In genomic region chr19:10182670-10183298, GRCm38 (mm10) we compare ENCODE assay signal across 7 mouse cellular contexts. TPM values are rescaled to one million over a fixed set of nuclear protein-coding genes. Genes with fewer than 3 reads are reported as not detected.
DNase-seq lines count a peak whose midpoint lies in the region; ATAC-seq and TF ChIP-seq lines count a peak whose summit lies in the region.

TSS of gene Fads1 (plus strand) at chr19:10182888.

- WGBS in embryonic facial prominence, embryonic 11.5 days, result 0% methylated on average over 69 of the region's 70 CpGs
- WGBS in limb, embryonic 11.5 days, result under 1% methylated on average over 69 of the region's 70 CpGs
- under 1% methylated on average over 70 of the region's 70 CpGs for WGBS in midbrain, embryonic 14.5 days
- under 1% methylated on average over 70 of the region's 70 CpGs for WGBS in spleen, adult 2 months

- H3K4me2 ChIP-seq in embryonic facial prominence, embryonic 11.5 days (ENCODE audit: low read depth, low read length), result peak within 1 kb of the TSS; percentile 49
- H3K4me2 ChIP-seq in limb, embryonic 11.5 days (ENCODE audit: low read depth, severe bottlenecking), result peak within 1 kb of the TSS; percentile 55
- H3K4me2 ChIP-seq in midbrain, embryonic 14.5 days (ENCODE audit: low read length), result peak within 1 kb of the TSS; percentile 65

- ATAC-seq in embryonic facial prominence, embryonic 11.5 days (replicated peaks; ENCODE audit: insufficient number of reproducible peaks, low FRiP score, low TSS enrichment, low read depth), result peak; percentile 93
- ATAC-seq in limb, embryonic 11.5 days (ENCODE audit: insufficient number of reproducible peaks, low FRiP score, low TSS enrichment, low read depth), result peak; percentile 95
- peak; percentile 96 for ATAC-seq in midbrain, embryonic 14.5 days (ENCODE audit: low FRiP score, low TSS enrichment)

- H3K4me3 ChIP-seq in embryonic facial prominence, embryonic 11.5 days (ENCODE audit: low read depth, low read length), result peak within 1 kb of the TSS; percentile 81
- peak within 1 kb of the TSS; percentile 72 for H3K4me3 ChIP-seq in limb, embryonic 11.5 days (ENCODE audit: low read depth, low read length)
- H3K4me3 ChIP-seq in midbrain, embryonic 14.5 days (replicated peaks; ENCODE audit: low read depth, low read length), result peak within 1 kb of the TSS; percentile 90
- H3K4me3 ChIP-seq in spleen, adult 2 months (ENCODE audit: extremely low read depth, insufficient read depth, insufficient read length), result peak within 1 kb of the TSS; percentile 72

- H3K9me3 ChIP-seq in embryonic facial prominence, embryonic 11.5 days (replicated peaks; ENCODE audit: control insufficient read depth, low read length), result no peaks in the 10 kb centered on the region
- H3K9me3 ChIP-seq in limb, embryonic 11.5 days (ENCODE audit: control insufficient read depth, low read length), result no peaks in the 10 kb centered on the region
- no peaks in the 10 kb centered on the region for H3K9me3 ChIP-seq in midbrain, embryonic 14.5 days (ENCODE audit: control insufficient read depth, low read length)

- peaks cover 8% of the 10 kb centered on the region for H3K36me3 ChIP-seq in embryonic facial prominence, embryonic 11.5 days (replicated peaks; ENCODE audit: control insufficient read depth, insufficient read depth, low read depth, low read length)
- H3K36me3 ChIP-seq in limb, embryonic 11.5 days (ENCODE audit: control insufficient read depth, insufficient read depth, low read length), result peaks cover 16% of the 10 kb centered on the region
- H3K36me3 ChIP-seq in midbrain, embryonic 14.5 days (ENCODE audit: control insufficient read depth, insufficient read depth, low read length), result peaks cover 28% of the 10 kb centered on the region
- no peaks in the 10 kb centered on the region for H3K36me3 ChIP-seq in spleen, adult 2 months (ENCODE audit: control insufficient read depth, insufficient read depth, low read length)

- H3K27me3 ChIP-seq in embryonic facial prominence, embryonic 11.5 days (ENCODE audit: control insufficient read depth, insufficient read depth, low read length), result no peaks in the 10 kb centered on the region
- no peaks in the 10 kb centered on the region for H3K27me3 ChIP-seq in limb, embryonic 11.5 days (ENCODE audit: control insufficient read depth, insufficient read depth, low read length)
- H3K27me3 ChIP-seq in midbrain, embryonic 14.5 days (ENCODE audit: control insufficient read depth, insufficient read depth, low read length), result no peaks in the 10 kb centered on the region
- H3K27me3 ChIP-seq in spleen, adult 2 months (ENCODE audit: control insufficient read depth, insufficient read depth, low read length), result no peaks in the 10 kb centered on the region

- peak; percentile 15; the same call in 1 of the 2 replicates for TF ChIP-seq CTCF in spleen, adult 2 months (IDR thresholded peaks at IDR 0.05; ENCODE audit: extremely low read depth, insufficient read depth, insufficient read length, insufficient replicate concordance)

- TF ChIP-seq POLR2A in spleen, adult 2 months (IDR thresholded peaks at IDR 0.05; ENCODE audit: low read depth, low read length), result no peak

- DNase-seq in adrenal gland, postnatal 14 days, result peak; percentile 96
- peak; percentile 96 for DNase-seq in embryonic facial prominence, embryonic 11.5 days (ENCODE audit: low spot score)
- DNase-seq in heart, adult 11 months, result peak; percentile 100
- DNase-seq in kidney, adult 18-20 months, result peak; percentile 92
- DNase-seq in limb, embryonic 11.5 days (ENCODE audit: low spot score), result peak; percentile 95
- peak; percentile 99 for DNase-seq in midbrain, embryonic 14.5 days
- peak; percentile 52 to 76 for DNase-seq in spleen, adult 2 months (ENCODE audit: low read depth in 1 of 2, low spot score in 2 of 2)

- H3K4me1 ChIP-seq in embryonic facial prominence, embryonic 11.5 days (ENCODE audit: control insufficient read depth, insufficient read depth, low read length), result peaks cover 2% of the 10 kb centered on the region; the same call in 1 of the 2 replicates
- H3K4me1 ChIP-seq in limb, embryonic 11.5 days (ENCODE audit: control insufficient read depth, insufficient read depth, low read length), result peaks cover 8% of the 10 kb centered on the region; the same call in 1 of the 2 replicates
- peaks cover 16% of the 10 kb centered on the region for H3K4me1 ChIP-seq in midbrain, embryonic 14.5 days (ENCODE audit: control insufficient read depth, insufficient read depth, low read length)
- H3K4me1 ChIP-seq in spleen, adult 2 months (ENCODE audit: control insufficient read depth, insufficient read depth, insufficient read length), result no peaks in the 10 kb centered on the region; the same call in 1 of the 2 replicates

- H3K27ac ChIP-seq in embryonic facial prominence, embryonic 11.5 days (replicated peaks; ENCODE audit: low read depth, low read length), result peak within 1 kb of the TSS; percentile 88
- H3K27ac ChIP-seq in limb, embryonic 11.5 days (replicated peaks; ENCODE audit: low read depth, low read length), result peak within 1 kb of the TSS; percentile 76
- peak within 1 kb of the TSS; percentile 96 for H3K27ac ChIP-seq in midbrain, embryonic 14.5 days (replicated peaks; ENCODE audit: low read depth, low read length)
- H3K27ac ChIP-seq in spleen, adult 2 months (ENCODE audit: insufficient read depth, low read length), result peak within 1 kb of the TSS; percentile 53

- peak within 1 kb of the TSS; percentile 98 for H3K9ac ChIP-seq in embryonic facial prominence, embryonic 11.5 days (replicated peaks; ENCODE audit: low read length)
- peak within 1 kb of the TSS; percentile 80 for H3K9ac ChIP-seq in limb, embryonic 11.5 days (ENCODE audit: low read length)
- peak within 1 kb of the TSS; percentile 92 for H3K9ac ChIP-seq in midbrain, embryonic 14.5 days (replicated peaks; ENCODE audit: low read length)

RNA-seq across cellular contexts. Expression of gene Fads1, which starts in this region (rescaled TPM):
- total RNA-seq in adrenal gland, postnatal 14 days (2021), result 324 and 362 TPM in 2 replicates
- polyA plus RNA-seq in embryonic facial prominence, embryonic 11.5 days (2014; fragmentation: Nextera tagmentation; extraction: Ambion mirVana), result 125 and 130 TPM in 2 replicates
- 138 and 145 TPM in 2 replicates for polyA plus RNA-seq in limb, embryonic 11.5 days (2014; fragmentation: Nextera tagmentation; extraction: Ambion mirVana)
- polyA plus RNA-seq in midbrain, embryonic 14.5 days (2014; fragmentation: Nextera tagmentation; extraction: Ambion mirVana), result 125 and 152 TPM in 2 replicates
- polyA plus RNA-seq in spleen, adult 2 months (2012; rRNA removed), result 17.8 and 20.0 TPM in 2 replicates

Comparison
In these comparisons a context has a peak if more than half of its experiments do, and no peak if none do; other contexts are left out.
1. Peak in every context shown above with its lines: DNase-seq, ATAC-seq, H3K4me3 ChIP-seq and H3K27ac ChIP-seq.